Mouse (Mus musculus) thymus, postnatal 25 days (tissue): Measurements from ENCODE around the gene Nudt2.

Experiments
- DNase-seq: peaks from one replicate; pipeline ENCODE4 v3.0.0; 2022

Gene Nudt2

GRCm38 (mm10) chr4:41464345-41465286 lies at the start of gene Nudt2, which contains the start of gene Kif24:
Gene Nudt2 (plus strand): TSS chr4:41465151.
Gene Kif24 (minus strand): TSS chr4:41464887.
- DNase-seq, result peak; percentile 97

DNA sequence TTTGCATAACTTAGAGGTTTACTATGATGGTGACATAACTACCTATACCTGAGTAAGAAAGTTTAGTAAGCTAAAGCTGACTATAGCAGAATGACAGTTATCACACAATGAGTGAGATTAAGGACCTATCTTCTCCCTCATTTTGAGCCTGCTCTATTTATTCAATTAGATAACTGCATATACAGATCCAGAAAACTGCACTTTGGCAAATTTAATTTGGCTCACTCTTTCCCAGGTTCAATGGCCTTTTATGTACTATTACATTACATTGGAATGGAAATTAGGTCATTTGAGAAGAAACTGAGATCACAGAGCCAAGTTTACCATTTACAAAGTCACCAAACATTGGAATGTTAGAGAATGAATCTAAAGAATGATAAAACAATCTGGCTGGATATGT lies 48.0 kb upstream of the Nudt2 start:
- no peak for DNase-seq

DNA sequence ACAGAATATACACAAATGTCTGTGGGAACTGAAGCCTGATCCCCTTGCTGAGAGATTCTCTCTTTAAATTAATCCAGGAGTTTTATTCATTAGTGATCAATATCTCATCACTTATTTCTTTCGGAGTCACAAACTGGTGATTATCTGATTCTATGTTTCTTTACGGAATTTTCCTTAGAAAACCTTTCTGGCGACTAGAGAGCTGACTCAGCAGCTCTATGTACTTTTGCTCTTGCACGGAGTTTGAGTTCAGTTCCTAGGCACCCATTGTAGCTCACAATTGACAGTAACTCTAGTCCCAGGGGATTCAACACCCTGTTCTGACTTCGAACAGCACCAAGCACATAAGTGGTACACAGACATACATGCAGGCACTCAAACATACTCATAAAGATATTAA lies 26.0 kb upstream of the Nudt2 start:
- no peak for DNase-seq

GRCm38 (mm10) chr4:41442790-41443302 lies 22.1 kb upstream of the Nudt2 start:
- DNase-seq, result no peak

DNA sequence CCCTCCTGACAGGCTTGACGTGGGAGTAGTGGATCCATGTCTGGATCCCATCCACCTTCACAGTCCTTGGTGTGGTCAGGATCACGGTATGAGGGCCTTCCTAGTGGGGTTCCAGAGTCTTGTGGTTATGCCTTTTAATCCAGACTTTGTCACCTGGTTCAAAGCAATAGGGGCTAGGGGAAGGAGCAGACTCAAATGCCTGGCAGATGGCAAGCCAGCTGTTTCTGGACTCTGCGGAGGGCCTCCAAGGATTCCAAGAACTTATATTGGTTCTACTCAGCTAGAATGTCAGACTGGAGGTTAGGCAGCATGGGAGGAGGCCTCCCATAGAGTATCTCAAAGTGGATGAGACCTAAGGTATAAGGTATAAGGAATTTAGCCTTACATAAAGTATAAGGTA lies 17.4 kb upstream of the Nudt2 start:
- no peak for DNase-seq

DNA sequence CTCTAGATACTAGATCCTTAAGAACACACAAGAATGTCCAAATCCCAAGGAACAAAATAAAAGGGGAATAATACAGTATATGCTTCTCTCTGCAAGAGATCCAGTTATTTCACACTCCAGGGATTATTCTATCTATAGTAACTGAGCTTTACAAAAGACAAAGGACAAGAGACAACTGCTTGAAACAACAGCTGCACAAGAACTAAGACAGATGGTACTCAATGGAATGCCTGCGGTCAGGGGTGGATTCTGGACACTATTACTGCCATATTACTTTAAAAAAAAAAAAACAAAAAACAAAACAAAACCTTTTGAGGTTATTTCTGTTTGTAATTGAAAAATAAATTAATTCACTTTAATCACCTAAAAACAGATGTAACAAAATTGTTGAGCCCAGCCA lies 4.3 kb upstream of the Nudt2 start:
- no peak for DNase-seq

- DNase-seq, result peak; percentile 43
Observed at GRCm38 (mm10) chr4:41463051-41463738, 1.8 kb upstream of the Nudt2 start.

GRCm38 (mm10) chr4:41465287-41465665 lies 325 bp downstream of the Nudt2 start:
- DNase-seq, result no peak

DNA sequence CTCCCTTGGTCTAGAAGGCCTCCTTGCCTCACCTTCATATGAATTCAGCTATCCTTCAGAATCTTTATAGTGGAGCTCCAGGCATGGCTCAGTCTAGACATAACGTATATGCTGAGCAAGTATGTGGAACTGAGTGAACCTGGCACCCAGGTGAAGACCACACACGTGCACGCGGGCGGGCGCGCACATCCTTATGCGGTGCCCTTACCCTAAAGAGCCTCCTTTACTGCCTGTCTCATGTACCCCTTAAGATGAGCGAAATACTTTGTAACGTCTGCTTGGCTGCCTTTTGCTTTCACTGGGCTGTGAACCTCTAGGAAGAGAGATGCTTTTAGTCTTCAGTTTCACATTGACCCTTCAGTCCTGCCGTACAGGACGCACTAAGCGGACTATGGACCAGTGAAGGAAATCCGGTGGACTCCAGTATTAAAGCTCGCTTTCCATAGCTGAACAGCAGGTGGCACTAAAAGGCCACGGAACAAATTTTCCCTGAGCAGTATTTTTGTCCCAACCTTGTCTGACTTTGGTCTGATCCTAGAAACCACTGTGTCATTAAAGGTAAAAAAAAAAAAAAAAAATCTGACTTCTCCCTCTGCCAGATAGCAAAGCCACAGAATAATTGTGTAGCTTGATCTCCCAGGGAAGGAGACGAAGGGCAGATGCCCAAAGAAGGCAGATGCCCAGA lies 3.6 kb downstream of the Nudt2 start:
- DNase-seq, result peak; percentile 36

DNA sequence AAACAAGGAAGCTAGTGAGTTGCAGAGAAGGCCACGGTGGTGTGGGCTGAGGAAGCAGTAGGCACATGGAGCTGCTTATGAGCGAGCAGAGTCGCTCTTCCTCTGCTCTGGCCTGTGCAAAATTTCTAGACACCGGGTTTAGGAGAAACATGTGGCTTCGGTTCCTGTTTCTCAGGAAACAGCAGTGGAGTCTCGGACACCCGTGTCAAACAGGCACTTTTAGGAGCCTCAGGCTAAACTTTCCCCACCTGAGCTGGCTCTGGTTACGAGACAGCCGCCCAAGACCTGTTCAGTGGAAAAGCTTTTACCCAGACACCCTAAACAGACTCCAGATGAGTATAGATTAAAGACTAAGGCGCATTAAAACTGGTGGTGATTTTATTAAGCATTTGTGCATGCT lies 4.2 kb downstream of the Nudt2 start:
- DNase-seq, result no peak

GRCm38 (mm10) chr4:41470051-41470683 lies 5.2 kb downstream of the Nudt2 start:
- no peak for DNase-seq

GRCm38 (mm10) chr4:41470684-41471383 lies 5.9 kb downstream of the Nudt2 start:
- no peak for DNase-seq

GRCm38 (mm10) chr4:41471384-41471689 lies 6.4 kb downstream of the Nudt2 start:
- DNase-seq, result no peak

- DNase-seq, result no peak
Observed at GRCm38 (mm10) chr4:41477648-41478160, 12.8 kb downstream of the Nudt2 start.

GRCm38 (mm10) chr4:41478751-41479455 lies 14.0 kb downstream of the Nudt2 start:
- no peak for DNase-seq

DNA sequence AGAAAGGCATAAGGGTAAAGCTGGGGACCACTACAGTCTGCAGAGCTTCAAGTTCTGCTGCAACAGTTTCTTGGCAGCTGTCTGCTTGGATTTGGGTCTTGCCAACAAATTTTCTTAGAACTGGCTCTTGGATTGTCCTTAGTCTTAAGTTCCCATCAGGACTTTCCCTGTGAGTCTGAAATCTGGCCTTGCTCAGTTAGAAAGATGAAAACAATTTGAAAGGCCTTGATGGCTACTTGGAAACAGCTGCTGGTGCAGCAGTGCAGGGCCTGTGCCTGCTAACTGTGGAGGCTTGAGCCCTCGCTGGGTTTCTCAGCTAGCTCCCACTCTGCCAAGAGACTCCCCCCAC lies 14.5 kb downstream of the Nudt2 start:
- DNase-seq, result no peak

DNA sequence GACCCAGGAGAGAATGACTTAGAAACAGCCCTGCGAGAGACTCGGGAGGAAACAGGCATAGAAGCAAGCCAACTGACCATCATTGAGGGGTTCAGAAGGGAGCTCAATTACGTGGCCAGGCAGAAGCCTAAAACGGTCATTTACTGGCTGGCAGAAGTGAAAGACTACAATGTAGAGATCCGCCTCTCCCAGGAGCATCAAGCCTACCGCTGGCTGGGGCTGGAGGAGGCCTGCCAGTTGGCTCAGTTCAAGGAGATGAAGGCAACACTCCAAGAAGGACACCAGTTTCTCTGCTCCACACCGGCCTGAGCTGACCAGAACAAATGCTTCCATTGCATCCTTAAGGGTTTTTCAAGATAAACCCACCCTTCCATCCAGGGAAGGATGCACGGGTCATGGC lies 15.3 kb downstream of the Nudt2 start:
- no peak for DNase-seq

DNA sequence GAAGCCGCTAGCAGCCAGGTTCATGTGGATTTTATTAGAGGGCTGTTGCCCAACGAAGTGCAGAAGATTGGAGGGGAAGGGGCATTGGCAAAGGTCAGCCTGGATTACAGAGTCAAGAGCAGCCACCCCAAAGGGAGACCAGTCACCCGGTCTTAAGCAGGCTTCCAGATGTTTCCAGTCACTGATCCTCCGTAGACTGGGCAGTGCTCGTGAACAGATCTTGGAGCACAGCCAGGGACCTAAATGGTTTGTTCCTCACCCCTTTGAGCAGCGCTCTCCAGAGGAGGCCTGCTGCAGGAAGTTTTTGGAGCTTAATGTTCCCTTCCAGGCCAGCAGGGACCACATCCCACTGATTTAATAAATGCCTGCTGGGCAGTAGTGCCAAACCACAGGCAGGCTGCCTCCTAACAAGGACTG lies 16.7 kb downstream of the Nudt2 start:
- no peak for DNase-seq

GRCm38 (mm10) chr4:41492951-41493350 lies 28.0 kb downstream of the Nudt2 start:
- no peak for DNase-seq

GRCm38 (mm10) chr4:41493464-41494116 lies 28.6 kb downstream of the Nudt2 start:
- DNase-seq, result no peak

GRCm38 (mm10) chr4:41494378-41494777 lies 29.4 kb downstream of the Nudt2 start:
- DNase-seq, result no peak
